Comparison of ENCODE assay signal across 7 mouse cellular contexts in the genomic region with DNA sequence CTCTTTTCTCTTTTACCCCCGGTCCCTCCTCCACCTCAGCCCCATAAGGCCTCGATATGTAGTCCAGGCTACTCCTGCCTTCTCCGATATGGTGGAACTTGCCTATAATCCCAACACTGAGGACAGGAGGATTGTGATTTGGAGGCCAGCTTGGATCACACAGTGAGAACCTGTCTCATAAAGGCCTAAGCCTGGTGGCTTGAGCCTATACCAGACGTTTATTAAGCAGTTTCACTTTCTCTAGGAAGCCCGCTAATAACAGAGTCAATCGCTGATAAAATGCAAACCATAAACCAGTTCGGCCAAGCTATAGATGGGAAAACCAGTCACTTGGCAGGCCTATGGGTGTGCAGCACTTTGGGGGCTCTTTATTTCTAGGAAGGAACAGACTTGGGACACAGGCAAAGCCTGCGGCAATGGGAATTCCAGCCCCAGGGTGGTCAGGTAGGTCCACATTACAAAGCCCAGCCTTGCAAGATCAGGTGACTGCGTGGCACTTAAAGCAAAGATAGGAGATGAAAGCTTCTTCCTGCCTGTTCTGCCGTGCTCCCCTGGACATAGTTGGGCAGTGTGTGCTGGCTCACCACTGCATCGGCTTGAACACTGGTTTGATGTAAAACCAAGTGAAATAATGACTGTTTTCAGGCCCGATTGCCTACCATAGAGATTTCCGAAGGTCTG. TPM values are rescaled to one million over a fixed set of nuclear protein-coding genes. Genes with fewer than 3 reads are reported as not detected.
DNase-seq lines count a peak whose midpoint lies in the region; ATAC-seq and TF ChIP-seq lines count a peak whose summit lies in the region.

No protein-coding gene starts in this region.

- H3K27ac ChIP-seq in testis, adult 2 months (ENCODE audit: control insufficient read depth, insufficient read depth, low read depth, low read length), result no peak overlapping the region
- H3K27ac ChIP-seq in forebrain, embryonic 10.5 days, result peak overlapping the region; percentile 87; the same call in 1 of the 2 replicates
- H3K27ac ChIP-seq in limb, embryonic 15.5 days, result no peak overlapping the region
- H3K27ac ChIP-seq in stomach, postnatal 0 days (replicated peaks), result 0 out of 2 replicates have a peak overlapping the region, but pooled peaks have one; percentile 18

- H3K27me3 ChIP-seq in testis, adult 2 months (ENCODE audit: control insufficient read depth, insufficient read depth, low read length), result no peaks in the 10 kb centered on the region
- no peaks in the 10 kb centered on the region for H3K27me3 ChIP-seq in forebrain, embryonic 10.5 days (ENCODE audit: poor library complexity, severe bottlenecking)
- no peaks in the 10 kb centered on the region for H3K27me3 ChIP-seq in limb, embryonic 15.5 days
- H3K27me3 ChIP-seq in stomach, postnatal 0 days (ENCODE audit: control insufficient read depth, insufficient read depth, low read length), result no peaks in the 10 kb centered on the region

- H3K9me3 ChIP-seq in forebrain, embryonic 10.5 days, result no peaks in the 10 kb centered on the region
- no peaks in the 10 kb centered on the region for H3K9me3 ChIP-seq in limb, embryonic 15.5 days
- no peaks in the 10 kb centered on the region for H3K9me3 ChIP-seq in stomach, postnatal 0 days (ENCODE audit: control insufficient read depth, low read length)

- TF ChIP-seq CTCF in testis, adult 2 months (IDR thresholded peaks at IDR 0.05; ENCODE audit: control insufficient read depth, insufficient read depth, insufficient replicate concordance, low read depth, low read length), result no peak
- no peak for TF ChIP-seq CTCF in stomach, postnatal 0 days (IDR thresholded peaks at IDR 0.05; ENCODE audit: low read depth)

- no peak for TF ChIP-seq EP300 in stomach, postnatal 0 days (optimal IDR thresholded peaks at IDR 0.05)

- peak overlapping the region; percentile 56 for H3K4me3 ChIP-seq in testis, adult 2 months (ENCODE audit: control insufficient read depth, low read depth, low read length)
- H3K4me3 ChIP-seq in forebrain, embryonic 10.5 days, result peak overlapping the region; percentile 90
- H3K4me3 ChIP-seq in limb, embryonic 15.5 days, result peak overlapping the region; percentile 68
- H3K4me3 ChIP-seq in stomach, postnatal 0 days (ENCODE audit: low read depth, low read length), result peak overlapping the region; percentile 80

- no peak for TF ChIP-seq POLR2A in testis, adult 2 months (IDR thresholded peaks at IDR 0.05; ENCODE audit: control insufficient read depth, low read depth, low read length)

- WGBS in forebrain, embryonic 10.5 days, result 84% methylated on average over 13 of the region's 13 CpGs
- WGBS in limb, embryonic 15.5 days, result 75% methylated on average over 13 of the region's 13 CpGs
- WGBS in stomach, postnatal 0 days, result 70% methylated on average over 13 of the region's 13 CpGs

- H3K4me1 ChIP-seq in testis, adult 2 months (ENCODE audit: control insufficient read depth, insufficient read depth, low read length), result peaks cover 9% of the 10 kb centered on the region
- H3K4me1 ChIP-seq in forebrain, embryonic 10.5 days, result peaks cover 19% of the 10 kb centered on the region
- peaks cover 12% of the 10 kb centered on the region; the same call in 1 of the 2 replicates for H3K4me1 ChIP-seq in limb, embryonic 15.5 days
- H3K4me1 ChIP-seq in stomach, postnatal 0 days (replicated peaks; ENCODE audit: control insufficient read depth, insufficient read depth), result no peaks in the 10 kb centered on the region

- H3K36me3 ChIP-seq in testis, adult 2 months (ENCODE audit: control insufficient read depth, insufficient read depth, low read length), result no peaks in the 10 kb centered on the region
- peaks cover 26% of the 10 kb centered on the region for H3K36me3 ChIP-seq in forebrain, embryonic 10.5 days (replicated peaks)
- H3K36me3 ChIP-seq in limb, embryonic 15.5 days, result 0 out of 2 replicates have a peak, but pooled peaks cover 6% of the 10 kb centered on the region
- no peaks in the 10 kb centered on the region for H3K36me3 ChIP-seq in stomach, postnatal 0 days (ENCODE audit: control insufficient read depth, insufficient read depth, low read length)

- DNase-seq in testis, postnatal 10 days (ENCODE audit: low spot score), result no peak
- no peak for DNase-seq in forebrain, embryonic 10.5 days (ENCODE audit: extremely low spot score, low spot score)
- no peak for DNase-seq in stomach, postnatal 0 days (ENCODE audit: low spot score)
- DNase-seq in layer of hippocampus, postnatal 36 days, result no peak
- no peak for DNase-seq in adrenal gland, adult 2 months

- H3K4me2 ChIP-seq in limb, embryonic 15.5 days, result peak overlapping the region; percentile 83
- H3K4me2 ChIP-seq in stomach, postnatal 0 days (replicated peaks; ENCODE audit: low read depth), result peak overlapping the region; percentile 81

- no peak overlapping the region for H3K9ac ChIP-seq in limb, embryonic 15.5 days
- H3K9ac ChIP-seq in stomach, postnatal 0 days (ENCODE audit: low read length), result peak overlapping the region; percentile 81

- ATAC-seq in limb, embryonic 15.5 days (ENCODE audit: insufficient number of reproducible peaks, low FRiP score, low TSS enrichment, low read depth), result no peak
- ATAC-seq in stomach, postnatal 0 days (ENCODE audit: low FRiP score, low TSS enrichment), result no peak

RNA-seq across cellular contexts. Expression of gene Scly, which starts 1.0 kb away (rescaled TPM):
- 13.3 and 18.0 TPM in 2 replicates for polyA plus RNA-seq in testis, adult 2 months (2012; rRNA removed)
- 18.5 and 18.7 TPM in 2 replicates for polyA plus RNA-seq in forebrain, embryonic 10.5 days (2016; fragmentation: Nextera tagmentation; extraction: Ambion mirVana)
- polyA plus RNA-seq in limb, embryonic 15.5 days (2015; fragmentation: Nextera tagmentation; extraction: Ambion mirVana), result 12.7 and 14.8 TPM in 2 replicates
- 8.2 and 8.9 TPM in 2 replicates for polyA plus RNA-seq in stomach, postnatal 0 days (2015; fragmentation: Nextera tagmentation; extraction: Ambion mirVana)
- 10 to 100 TPM; 19.8 to 22.3 TPM for total RNA-seq in layer of hippocampus, postnatal 36 days (2021)
- 10 to 100 TPM; 22.9 to 28.4 TPM for total RNA-seq in adrenal gland, adult 2 months (2021)
- 15.1 and 20.7 TPM in 2 replicates for polyA plus RNA-seq in adrenal gland, adult 2 months (2012; rRNA removed)

RNA-seq across cellular contexts. Expression of gene Espnl, which starts 22.7 kb away (rescaled TPM):
- polyA plus RNA-seq in testis, adult 2 months (2012; rRNA removed), result 0.27 and 0.29 TPM in 2 replicates
- polyA plus RNA-seq in forebrain, embryonic 10.5 days (2016; fragmentation: Nextera tagmentation; extraction: Ambion mirVana), result 0.04 TPM in 1 of 2 replicates, not detected in the other
- 0.04 TPM in 2 replicates for polyA plus RNA-seq in limb, embryonic 15.5 days (2015; fragmentation: Nextera tagmentation; extraction: Ambion mirVana)
- 0.02 TPM in 1 of 2 replicates, not detected in the other for polyA plus RNA-seq in stomach, postnatal 0 days (2015; fragmentation: Nextera tagmentation; extraction: Ambion mirVana)
- under 1 TPM in 1 of 2 experiments, not detected in 1; 0.07 TPM for total RNA-seq in layer of hippocampus, postnatal 36 days (2021)
- total RNA-seq in adrenal gland, adult 2 months (2021), result under 1 TPM in 1 of 2 experiments, not detected in 1; 0.12 TPM
- 0.04 and 0.10 TPM in 2 replicates for polyA plus RNA-seq in adrenal gland, adult 2 months (2012; rRNA removed)

RNA-seq across cellular contexts. Expression of gene Ube2f, which starts 49.1 kb away (rescaled TPM):
- 159 and 164 TPM in 2 replicates for polyA plus RNA-seq in testis, adult 2 months (2012; rRNA removed)
- 95.3 and 99.9 TPM in 2 replicates for polyA plus RNA-seq in forebrain, embryonic 10.5 days (2016; fragmentation: Nextera tagmentation; extraction: Ambion mirVana)
- polyA plus RNA-seq in limb, embryonic 15.5 days (2015; fragmentation: Nextera tagmentation; extraction: Ambion mirVana), result 64.1 and 64.4 TPM in 2 replicates
- 56.9 and 61.7 TPM in 2 replicates for polyA plus RNA-seq in stomach, postnatal 0 days (2015; fragmentation: Nextera tagmentation; extraction: Ambion mirVana)
- 10 to 100 TPM; 53.1 to 57.9 TPM for total RNA-seq in layer of hippocampus, postnatal 36 days (2021)
- total RNA-seq in adrenal gland, adult 2 months (2021), result 100 to 1,000 TPM in 1 of 2 experiments, 10 to 100 TPM in 1; 64.8 to 109 TPM
- 11.7 and 13.9 TPM in 2 replicates for polyA plus RNA-seq in adrenal gland, adult 2 months (2012; rRNA removed)

RNA-seq across cellular contexts. Expression of gene Klhl30, which starts 51.6 kb away (rescaled TPM):
- 0.21 and 0.31 TPM in 2 replicates for polyA plus RNA-seq in testis, adult 2 months (2012; rRNA removed)
- polyA plus RNA-seq in forebrain, embryonic 10.5 days (2016; fragmentation: Nextera tagmentation; extraction: Ambion mirVana), result 0.11 and 0.14 TPM in 2 replicates
- polyA plus RNA-seq in limb, embryonic 15.5 days (2015; fragmentation: Nextera tagmentation; extraction: Ambion mirVana), result 2.1 and 7.7 TPM in 2 replicates
- polyA plus RNA-seq in stomach, postnatal 0 days (2015; fragmentation: Nextera tagmentation; extraction: Ambion mirVana), result 0.61 and 0.80 TPM in 2 replicates
- total RNA-seq in layer of hippocampus, postnatal 36 days (2021), result not detected
- total RNA-seq in adrenal gland, adult 2 months (2021), result 1 to 10 TPM; 1.0 to 2.1 TPM
- 3.1 and 3.3 TPM in 2 replicates for polyA plus RNA-seq in adrenal gland, adult 2 months (2012; rRNA removed)

Comparison
In these comparisons a context has a peak if more than half of its experiments do, and no peak if none do; other contexts are left out.
1. H3K27ac ChIP-seq: peak in forebrain, embryonic 10.5 days (single experiment) and stomach, postnatal 0 days (single experiment); none in testis, adult 2 months (single experiment) and limb, embryonic 15.5 days (single experiment).
2. Peak in every context shown above with its lines, with median percentiles within 50 percentile points of each other: H3K4me3 ChIP-seq.